Mouse (Mus musculus) limb, embryonic 13.5 days (tissue): Measurements from ENCODE around the gene Spon1. TPM values are rescaled to one million over a fixed set of nuclear protein-coding genes. Genes with fewer than 3 reads are reported as not detected.

Experiments used
- ATAC-seq: fragments of 200-750 bp; cut with Nextera tagmentation; 2 replicates; pipeline ENCODE4 v1.8.0; 2017; ENCODE audit warnings: low read depth, moderate number of reproducible peaks, moderate TSS enrichment; ENCODE audit not compliant: low FRiP score
- H3K27ac ChIP-seq: fragments of 300-500 bp; sonication (generic); 2 replicates; pipeline ENCODE4 v1.5.1; 2015; ENCODE audit warnings: inconsistent platforms, mild to moderate bottlenecking, moderate library complexity
- H3K27me3 ChIP-seq: fragments of 300-500 bp; sonication (generic); 2 replicates; pipeline ENCODE4 v1.6.1; 2015; ENCODE audit warnings: mild to moderate bottlenecking, inconsistent platforms
- H3K36me3 ChIP-seq: fragments of 300-500 bp; sonication (generic); 2 replicates; pipeline ENCODE4 v1.6.1; 2015; ENCODE audit warnings: inconsistent platforms, mild to moderate bottlenecking, moderate library complexity
- H3K4me1 ChIP-seq: fragments of 300-500 bp; sonication (generic); 2 replicates; pipeline ENCODE4 v1.6.1; 2015; ENCODE audit warnings: inconsistent platforms
- H3K4me2 ChIP-seq: fragments of 300-500 bp; sonication (generic); replicated peaks from 2 replicates; pipeline ENCODE4 v1.6.1; 2015; ENCODE audit warnings: inconsistent platforms, mild to moderate bottlenecking, moderate library complexity
- H3K4me3 ChIP-seq: fragments of 300-500 bp; sonication (generic); 2 replicates; pipeline ENCODE4 v1.5.1; 2015; ENCODE audit warnings: moderate library complexity, mild to moderate bottlenecking, inconsistent platforms
- H3K9ac ChIP-seq: fragments of 300-500 bp; sonication (generic); 2 replicates; pipeline ENCODE4 v1.6.1; 2015; ENCODE audit warnings: mild to moderate bottlenecking, inconsistent platforms
- H3K9me3 ChIP-seq: fragments of 300-500 bp; sonication (generic); 2 replicates; pipeline ENCODE4 v1.6.1; 2016; ENCODE audit warnings: inconsistent platforms
- WGBS: fragments of 180-500 bp; shearing (Covaris S2); methylation state at CpG from one replicate; pipeline ENCODE4 v1.1.7; 2015; 5-methylcytosine and 5-hydroxymethylcytosine counted together
- polyA plus RNA-seq: library from polyadenylated mRNA; unstranded; fragments of >200 nt; fragmentation: Nextera tagmentation; extraction: Ambion mirVana; gene quantifications from 2 replicates; pipeline ENCODE4 v1.2.1, GENCODE M21; 2015

Gene Spon1
- polyA plus RNA-seq, 1 experiment from 2014 or later: 9.9 TPM

- Histone ChIP-seq H3K9me3 (peaks cover 9% of the 10 kb centered on the region; the same call in 1 of the 2 replicates), H3K36me3 (no peaks in the 10 kb centered on the region), H3K4me3 (no peak overlapping the region), H3K4me2 (no peak overlapping the region), H3K27ac (no peak overlapping the region), H3K4me1 (no peaks in the 10 kb centered on the region), H3K9ac (no peak overlapping the region), H3K27me3 (no peaks in the 10 kb centered on the region)
- no peak for ATAC-seq
Observed at GRCm38 (mm10) chr7:113988156-113988555, 222.4 kb downstream of the Spon1 start.

GRCm38 (mm10) chr7:113997675-113998354, 232.0 kb downstream of the Spon1 start:
- no peak overlapping the region for H3K4me2 ChIP-seq
- no peak overlapping the region for H3K4me3 ChIP-seq
- ATAC-seq: no peak
- H3K9me3 ChIP-seq: no peaks in the 10 kb centered on the region
- no peaks in the 10 kb centered on the region for H3K27me3 ChIP-seq
- no peak overlapping the region for H3K27ac ChIP-seq
- H3K4me1 ChIP-seq: no peaks in the 10 kb centered on the region
- H3K9ac ChIP-seq: no peak overlapping the region
- no peaks in the 10 kb centered on the region for H3K36me3 ChIP-seq
- WGBS: 67% methylated on average over 7 of the region's 7 CpGs

GRCm38 (mm10) chr7:114004171-114004570, 238.4 kb downstream of the Spon1 start:
- Histone ChIP-seq H3K27me3 (peaks cover 14% of the 10 kb centered on the region; the same call in 1 of the 2 replicates), H3K9me3 (no peaks in the 10 kb centered on the region), H3K36me3 (no peaks in the 10 kb centered on the region), H3K4me3 (no peak overlapping the region), H3K9ac (no peak overlapping the region), H3K27ac (no peak overlapping the region), H3K4me2 (no peak overlapping the region), H3K4me1 (no peaks in the 10 kb centered on the region)
- ATAC-seq: no peak
- 18% methylated on average over 5 of the region's 5 CpGs for WGBS

- no peak overlapping the region for H3K9ac ChIP-seq
- H3K9me3 ChIP-seq: no peaks in the 10 kb centered on the region
- H3K27ac ChIP-seq: no peak overlapping the region
- H3K4me3 ChIP-seq: no peak overlapping the region
- no peak overlapping the region for H3K4me2 ChIP-seq
- peaks cover 14% of the 10 kb centered on the region; the same call in 1 of the 2 replicates for H3K27me3 ChIP-seq
- H3K4me1 ChIP-seq: no peaks in the 10 kb centered on the region
- 73% methylated on average over 5 of the region's 5 CpGs for WGBS
- ATAC-seq: no peak
- H3K36me3 ChIP-seq: no peaks in the 10 kb centered on the region
Observed at GRCm38 (mm10) chr7:114005499-114005898, 239.7 kb downstream of the Spon1 start.

- 80% methylated on average over 8 of the region's 8 CpGs for WGBS
- no peak for ATAC-seq
Observed at GRCm38 (mm10) chr7:114006456-114006855, 240.7 kb downstream of the Spon1 start.

GRCm38 (mm10) chr7:114007565-114007964, 241.8 kb downstream of the Spon1 start:
- WGBS: 67% methylated on average over 5 of the region's 5 CpGs
- Histone ChIP-seq H3K27ac (no peak overlapping the region), H3K9ac (no peak overlapping the region), H3K9me3 (no peaks in the 10 kb centered on the region), H3K4me3 (no peak overlapping the region), H3K4me2 (no peak overlapping the region), H3K4me1 (no peaks in the 10 kb centered on the region), H3K36me3 (no peaks in the 10 kb centered on the region), H3K27me3 (peaks cover 14% of the 10 kb centered on the region; the same call in 1 of the 2 replicates)
- no peak for ATAC-seq

More at GRCm38 (mm10) chr7:114006456-114006855, 240.7 kb downstream of the Spon1 start:
- no peaks in the 10 kb centered on the region for H3K9me3 ChIP-seq
- no peak overlapping the region for H3K4me2 ChIP-seq
- H3K36me3 ChIP-seq: no peaks in the 10 kb centered on the region
- H3K27ac ChIP-seq: no peak overlapping the region
- H3K4me3 ChIP-seq: no peak overlapping the region
- H3K27me3 ChIP-seq: peaks cover 14% of the 10 kb centered on the region; the same call in 1 of the 2 replicates
- H3K9ac ChIP-seq: no peak overlapping the region
- no peaks in the 10 kb centered on the region for H3K4me1 ChIP-seq

- no peak for ATAC-seq
- Histone ChIP-seq H3K9ac (no peak overlapping the region), H3K4me2 (no peak overlapping the region), H3K4me3 (no peak overlapping the region), H3K27ac (no peak overlapping the region), H3K4me1 (no peaks in the 10 kb centered on the region), H3K9me3 (no peaks in the 10 kb centered on the region), H3K27me3 (no peaks in the 10 kb centered on the region), H3K36me3 (no peaks in the 10 kb centered on the region)
- WGBS: 63% methylated on average over 9 of the region's 9 CpGs
Observed at GRCm38 (mm10) chr7:114011726-114012443, 246.1 kb downstream of the Spon1 start.

- 85% methylated on average over 8 of the region's 8 CpGs for WGBS
- Histone ChIP-seq H3K4me2 (no peak overlapping the region), H3K4me1 (no peaks in the 10 kb centered on the region), H3K4me3 (no peak overlapping the region), H3K27me3 (no peaks in the 10 kb centered on the region), H3K9ac (no peak overlapping the region), H3K27ac (no peak overlapping the region), H3K9me3 (no peaks in the 10 kb centered on the region), H3K36me3 (no peaks in the 10 kb centered on the region)
- ATAC-seq: no peak
Observed at GRCm38 (mm10) chr7:114016001-114016949, 250.5 kb downstream of the Spon1 start.

- Histone ChIP-seq H3K9ac (no peak overlapping the region), H3K36me3 (no peaks in the 10 kb centered on the region), H3K4me1 (no peaks in the 10 kb centered on the region), H3K27ac (no peak overlapping the region), H3K9me3 (no peaks in the 10 kb centered on the region), H3K4me3 (no peak overlapping the region), H3K4me2 (no peak overlapping the region), H3K27me3 (peaks cover 2% of the 10 kb centered on the region; the same call in 1 of the 2 replicates)
- WGBS: 71% methylated on average over 3 of the region's 3 CpGs
- no peak for ATAC-seq
Observed at GRCm38 (mm10) chr7:114018861-114019260, 253.1 kb downstream of the Spon1 start.

- H3K4me3 ChIP-seq: peak overlapping the region; percentile 46
- 7% methylated on average over 11 of the region's 11 CpGs for WGBS
- no peak for ATAC-seq
- H3K4me1 ChIP-seq: no peaks in the 10 kb centered on the region
- H3K27me3 ChIP-seq: peaks cover 2% of the 10 kb centered on the region; the same call in 1 of the 2 replicates
- H3K4me2 ChIP-seq: peak overlapping the region; percentile 73
- no peaks in the 10 kb centered on the region for H3K36me3 ChIP-seq
- H3K27ac ChIP-seq: no peak overlapping the region
- H3K9ac ChIP-seq: peak overlapping the region; percentile 59; the same call in 1 of the 2 replicates
- H3K9me3 ChIP-seq: no peaks in the 10 kb centered on the region
Observed at GRCm38 (mm10) chr7:114020057-114020703, 254.4 kb downstream of the Spon1 start.

- under 1% methylated on average over 11 of the region's 11 CpGs for WGBS
- peak overlapping the region; percentile 73 for H3K4me2 ChIP-seq
Observed at GRCm38 (mm10) chr7:114020704-114021093, 254.9 kb downstream of the Spon1 start.

More at GRCm38 (mm10) chr7:114020704-114021093, 254.9 kb downstream of the Spon1 start:
- Histone ChIP-seq H3K4me1 (no peaks in the 10 kb centered on the region), H3K9me3 (no peaks in the 10 kb centered on the region), H3K36me3 (no peaks in the 10 kb centered on the region), H3K27ac (no peak overlapping the region), H3K27me3 (peaks cover 2% of the 10 kb centered on the region; the same call in 1 of the 2 replicates), H3K9ac (peak overlapping the region; percentile 59; the same call in 1 of the 2 replicates), H3K4me3 (peak overlapping the region; percentile 46)
- ATAC-seq: peak; percentile 69; the same call in 1 of the 2 replicates
